Mouse (Mus musculus): ENCODE results near the gene Hnf4a. TPM values are rescaled to one million over a fixed set of nuclear protein-coding genes. Genes with fewer than 3 reads are reported as not detected.

Gene Hnf4a
- polyA plus RNA-seq, 1 experiment from 2014 or later: 0.02 TPM

DNA sequence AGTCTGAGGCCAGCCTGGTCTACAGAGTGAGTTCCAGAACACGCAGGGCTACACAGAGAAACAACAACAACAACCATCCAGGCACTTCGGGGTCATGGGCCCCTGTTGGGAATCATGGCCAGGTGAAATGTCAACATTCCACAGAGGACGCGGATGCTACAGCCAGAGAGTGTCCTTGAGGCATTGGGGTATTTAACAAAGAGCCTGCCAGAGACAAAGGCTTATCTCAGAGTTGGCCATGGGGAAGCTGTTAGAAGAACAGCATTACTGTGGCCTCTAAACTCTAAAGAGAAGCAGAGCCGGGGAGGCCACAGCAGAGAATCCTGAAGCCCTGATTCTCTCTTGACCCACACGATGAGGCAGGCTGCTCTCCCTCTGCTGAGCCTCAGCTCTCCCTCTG, 37.7 kb upstream of the Hnf4a start:
- WGBS: 92% methylated on average over 6 of the region's 6 CpGs
- Histone ChIP-seq H3K9me3 (replicated peaks) (no peaks in the 10 kb centered on the region), H3K4me1 (peaks cover 10% of the 10 kb centered on the region), H3K36me3 (peaks cover 28% of the 10 kb centered on the region), H3K27ac (replicated peaks) (no peak overlapping the region), H3K4me3 (no peak overlapping the region), H3K27me3 (ENCODE audit: low read depth, poor library complexity, severe bottlenecking) (no peaks in the 10 kb centered on the region)
- no peak for DNase-seq (ENCODE audit: low spot score)

DNA sequence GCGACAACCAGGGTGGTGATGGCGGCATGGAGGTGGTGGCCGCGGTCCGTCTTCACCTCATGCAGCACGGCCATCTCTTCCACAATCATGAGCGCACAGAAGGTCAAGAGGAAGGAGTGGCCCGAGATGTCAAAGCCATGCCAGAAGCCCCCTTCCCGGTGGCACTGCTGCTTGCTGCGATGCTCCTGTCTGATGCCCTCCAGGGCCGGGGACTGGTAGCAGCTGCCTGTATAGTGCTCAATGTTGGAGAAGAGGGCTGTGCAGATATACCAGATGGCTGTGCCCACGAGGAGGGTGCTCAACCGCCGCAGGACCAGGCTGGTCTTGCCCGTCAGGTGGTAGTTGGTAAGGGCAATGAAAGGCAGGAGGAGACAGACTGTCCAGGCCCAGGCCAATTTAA, 36.9 kb upstream of the Hnf4a start:
- Histone ChIP-seq H3K4me3 (no peak overlapping the region), H3K27ac (replicated peaks) (no peak overlapping the region), H3K9me3 (replicated peaks) (no peaks in the 10 kb centered on the region), H3K36me3 (peaks cover 28% of the 10 kb centered on the region), H3K27me3 (ENCODE audit: low read depth, poor library complexity, severe bottlenecking) (no peaks in the 10 kb centered on the region), H3K4me1 (peaks cover 10% of the 10 kb centered on the region)
- WGBS: 94% methylated on average over 15 of the region's 15 CpGs
- DNase-seq (ENCODE audit: low spot score): no peak

DNA sequence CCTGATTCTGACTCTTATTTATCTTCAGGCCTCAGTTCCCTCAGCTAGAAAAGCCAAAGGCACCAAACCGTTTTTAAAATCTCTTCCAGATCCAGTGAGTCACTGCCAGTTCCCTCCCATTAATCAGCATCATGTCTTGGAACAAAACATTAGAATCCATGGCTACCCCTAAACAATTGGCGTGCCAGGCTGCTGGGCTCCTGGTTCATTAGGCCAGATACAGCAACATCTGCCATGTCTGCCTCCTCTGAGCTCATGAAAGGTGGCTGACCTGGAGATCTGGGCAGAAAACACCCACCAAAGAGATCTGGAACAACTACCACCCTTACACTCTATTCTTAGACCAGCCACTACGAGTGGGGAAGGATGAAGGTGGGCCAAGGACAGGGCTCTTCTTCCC, 35.5 kb upstream of the Hnf4a start:
- H3K9me3 ChIP-seq (replicated peaks): no peaks in the 10 kb centered on the region
- H3K27ac ChIP-seq (replicated peaks): no peak overlapping the region
- 88% methylated on average over 3 of the region's 3 CpGs for WGBS
- H3K36me3 ChIP-seq: peaks cover 28% of the 10 kb centered on the region
- no peaks in the 10 kb centered on the region for H3K27me3 ChIP-seq (ENCODE audit: low read depth, poor library complexity, severe bottlenecking)
- no peak for DNase-seq (ENCODE audit: low spot score)
- peaks cover 10% of the 10 kb centered on the region for H3K4me1 ChIP-seq
- peak overlapping the region; percentile 77 for H3K4me3 ChIP-seq

DNA sequence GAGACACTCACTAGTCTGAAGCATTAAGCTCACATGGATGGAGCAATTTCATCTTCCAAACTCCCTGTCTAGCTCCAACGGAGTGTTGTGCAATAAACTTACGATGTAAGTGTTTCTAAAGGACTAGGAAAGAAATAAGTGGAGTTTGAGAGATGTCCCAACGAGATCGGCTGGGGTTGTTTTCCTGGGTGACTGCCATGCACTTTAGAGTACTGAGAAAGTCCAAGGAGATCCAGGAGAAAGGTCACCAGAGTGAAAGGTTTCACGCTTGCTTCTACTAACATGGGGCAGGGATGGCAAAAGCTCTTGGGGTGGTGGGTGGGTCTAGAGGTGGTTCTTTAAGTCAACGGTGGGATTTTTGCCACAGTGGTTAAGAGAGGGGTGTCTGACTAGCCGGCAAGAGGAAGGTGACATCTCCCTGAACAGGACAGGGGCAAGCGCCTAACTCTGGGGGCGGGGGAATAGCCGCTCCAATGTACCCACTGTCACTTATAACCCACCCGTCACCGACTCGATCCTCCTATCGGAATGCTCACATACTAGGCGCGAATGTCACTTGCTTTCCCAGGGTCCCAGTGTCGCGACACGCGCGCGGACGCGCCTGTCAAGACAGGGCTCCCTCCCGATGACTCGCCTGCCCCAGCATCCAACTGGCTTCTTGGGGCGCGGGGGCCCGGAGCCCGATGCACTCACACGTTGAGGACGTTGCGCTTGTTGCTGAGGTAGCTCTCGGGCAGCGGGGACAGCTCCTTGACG, 34.7 kb upstream of the Hnf4a start:
- DNase-seq (ENCODE audit: low spot score): no peak
- Histone ChIP-seq H3K9me3 (replicated peaks) (no peaks in the 10 kb centered on the region), H3K4me3 (peak overlapping the region; percentile 77), H3K27me3 (ENCODE audit: low read depth, poor library complexity, severe bottlenecking) (no peaks in the 10 kb centered on the region), H3K36me3 (peaks cover 24% of the 10 kb centered on the region), H3K27ac (replicated peaks) (peak overlapping the region; percentile 91), H3K4me1 (peaks cover 10% of the 10 kb centered on the region)
- 5% methylated on average over 36 of the region's 36 CpGs for WGBS

DNA sequence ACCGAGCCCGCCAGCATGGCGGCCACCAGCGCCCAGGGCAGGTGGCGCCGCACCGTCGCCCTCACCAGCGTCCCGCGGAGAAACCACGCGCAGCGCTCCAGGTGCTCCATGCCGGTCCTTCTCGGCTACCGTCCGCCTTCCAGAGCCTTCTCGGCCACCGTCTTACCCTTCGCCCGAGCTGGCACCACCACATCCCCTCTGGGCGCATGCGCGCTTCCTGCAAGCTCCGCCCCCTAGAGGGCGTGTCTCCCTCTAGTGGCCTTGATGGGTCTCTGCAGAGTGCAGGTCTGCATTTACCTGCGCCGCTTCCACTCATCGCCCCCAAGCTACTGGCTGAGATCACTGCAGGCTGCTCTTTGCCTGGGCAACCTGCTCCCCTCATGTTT, 34.1 kb upstream of the Hnf4a start, which contains the start of gene Fitm2:
Gene Fitm2 (minus strand): TSS at position 164 of the 386 bp plus-strand sequence.
- Histone ChIP-seq H3K4me1 (peaks cover 10% of the 10 kb centered on the region), H3K27ac (replicated peaks) (peak within 1 kb of the TSS; percentile 91), H3K27me3 (ENCODE audit: low read depth, poor library complexity, severe bottlenecking) (no peaks in the 10 kb centered on the region), H3K9me3 (replicated peaks) (no peaks in the 10 kb centered on the region), H3K36me3 (peaks cover 24% of the 10 kb centered on the region), H3K4me3 (peak within 1 kb of the TSS; percentile 77)
- DNase-seq (ENCODE audit: low spot score): peak; percentile 95
- WGBS: under 1% methylated on average over 29 of the region's 30 CpGs

DNA sequence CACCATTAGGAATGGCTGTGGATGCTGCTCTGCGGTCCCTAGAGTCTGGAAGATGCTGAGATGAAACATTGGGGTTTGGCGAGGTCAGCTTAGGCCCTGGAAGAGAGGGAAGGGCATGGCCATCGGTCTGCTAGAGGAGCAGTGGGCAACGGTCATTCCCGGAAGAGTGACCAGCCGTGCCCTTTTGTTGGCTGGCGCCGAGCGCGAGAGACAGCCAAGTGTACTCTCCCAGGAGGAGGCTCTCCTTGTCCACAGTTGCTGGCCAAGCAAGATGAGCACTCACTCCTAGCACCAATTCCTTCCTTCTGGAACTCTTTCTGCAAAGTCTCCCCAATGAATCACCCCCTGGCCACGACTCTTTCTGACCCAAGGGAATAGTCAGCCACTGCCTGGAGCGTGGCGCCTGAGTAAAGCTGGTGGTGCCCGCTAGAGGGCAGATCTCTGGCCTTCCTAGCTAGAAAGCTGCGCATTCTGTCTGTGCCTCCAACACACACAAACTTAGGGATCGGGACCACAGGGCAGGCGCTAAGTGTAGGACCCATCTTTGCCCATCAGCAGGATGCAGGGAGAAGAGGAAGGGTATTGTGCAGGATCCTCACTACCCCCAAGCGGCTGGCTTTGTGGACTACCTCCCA, 26.3 kb upstream of the Hnf4a start:
- H3K27ac ChIP-seq (replicated peaks): no peak overlapping the region
- peak; percentile 38 for DNase-seq (ENCODE audit: low spot score)
- WGBS: 52% methylated on average over 18 of the region's 18 CpGs
- peaks cover 36% of the 10 kb centered on the region for H3K27me3 ChIP-seq (ENCODE audit: low read depth, poor library complexity, severe bottlenecking)
- no peaks in the 10 kb centered on the region for H3K9me3 ChIP-seq (replicated peaks)
- no peak overlapping the region for H3K4me3 ChIP-seq
- no peaks in the 10 kb centered on the region for H3K36me3 ChIP-seq
- peaks cover 14% of the 10 kb centered on the region for H3K4me1 ChIP-seq

DNA sequence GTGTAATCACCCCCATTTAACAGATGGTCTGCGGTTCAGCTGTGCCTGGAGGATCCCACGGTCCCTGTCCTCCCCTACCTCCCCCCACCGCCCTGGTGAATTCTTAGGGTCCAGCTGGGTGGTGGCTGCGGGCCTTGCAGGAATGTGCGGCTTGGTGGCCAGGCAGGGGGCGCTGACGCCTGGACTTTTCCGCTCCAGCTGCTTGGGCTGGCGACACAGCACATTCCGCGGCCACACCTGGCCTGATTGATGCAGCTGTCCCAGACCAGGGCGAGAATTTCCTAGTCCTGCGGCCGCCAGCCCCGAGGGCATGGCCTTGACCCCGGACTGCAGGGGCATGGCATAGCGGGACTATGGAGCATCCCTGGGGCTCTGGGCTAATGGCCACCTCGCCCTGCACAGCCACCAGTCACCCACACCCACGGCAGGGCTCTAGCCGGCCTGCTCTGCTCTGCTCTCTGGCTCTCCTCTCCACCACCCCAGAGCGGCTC, 25.0 kb upstream of the Hnf4a start:
- H3K4me1 ChIP-seq: peaks cover 14% of the 10 kb centered on the region
- peak overlapping the region; percentile 51 for H3K4me3 ChIP-seq
- H3K27ac ChIP-seq (replicated peaks): peak overlapping the region; percentile 52
- WGBS: 2% methylated on average over 21 of the region's 21 CpGs
- H3K27me3 ChIP-seq (ENCODE audit: low read depth, poor library complexity, severe bottlenecking): peaks cover 36% of the 10 kb centered on the region
- H3K9me3 ChIP-seq (replicated peaks): no peaks in the 10 kb centered on the region
- DNase-seq (ENCODE audit: low spot score): peak; percentile 52
- no peaks in the 10 kb centered on the region for H3K36me3 ChIP-seq

DNA sequence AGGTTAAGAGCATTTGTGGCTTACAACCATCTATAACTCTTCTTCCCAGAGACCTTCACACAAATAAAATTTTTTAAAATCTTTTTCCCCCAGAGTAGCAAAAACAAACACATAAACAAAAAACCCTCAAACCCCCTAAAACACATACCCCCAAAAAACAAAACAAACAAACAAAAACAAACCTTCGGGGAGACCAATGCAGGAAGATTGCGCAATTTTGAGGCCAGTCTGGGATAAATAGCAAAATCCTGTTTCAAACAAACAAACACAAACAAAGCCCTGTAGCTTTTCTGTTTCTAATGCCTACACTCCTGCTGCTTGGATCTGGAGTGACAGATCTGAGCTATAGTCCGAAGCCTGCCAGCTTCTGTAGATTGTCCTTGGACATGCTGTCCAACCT, 19.2 kb upstream of the Hnf4a start:
- no peak overlapping the region for H3K4me3 ChIP-seq
- peaks cover 12% of the 10 kb centered on the region for H3K4me1 ChIP-seq
- WGBS: 93% methylated on average over 3 of the region's 3 CpGs
- no peaks in the 10 kb centered on the region for H3K9me3 ChIP-seq (replicated peaks)
- peaks cover 14% of the 10 kb centered on the region for H3K27me3 ChIP-seq (ENCODE audit: low read depth, poor library complexity, severe bottlenecking)
- H3K27ac ChIP-seq (replicated peaks): no peak overlapping the region
- DNase-seq (ENCODE audit: low spot score): no peak
- no peaks in the 10 kb centered on the region for H3K36me3 ChIP-seq

DNA sequence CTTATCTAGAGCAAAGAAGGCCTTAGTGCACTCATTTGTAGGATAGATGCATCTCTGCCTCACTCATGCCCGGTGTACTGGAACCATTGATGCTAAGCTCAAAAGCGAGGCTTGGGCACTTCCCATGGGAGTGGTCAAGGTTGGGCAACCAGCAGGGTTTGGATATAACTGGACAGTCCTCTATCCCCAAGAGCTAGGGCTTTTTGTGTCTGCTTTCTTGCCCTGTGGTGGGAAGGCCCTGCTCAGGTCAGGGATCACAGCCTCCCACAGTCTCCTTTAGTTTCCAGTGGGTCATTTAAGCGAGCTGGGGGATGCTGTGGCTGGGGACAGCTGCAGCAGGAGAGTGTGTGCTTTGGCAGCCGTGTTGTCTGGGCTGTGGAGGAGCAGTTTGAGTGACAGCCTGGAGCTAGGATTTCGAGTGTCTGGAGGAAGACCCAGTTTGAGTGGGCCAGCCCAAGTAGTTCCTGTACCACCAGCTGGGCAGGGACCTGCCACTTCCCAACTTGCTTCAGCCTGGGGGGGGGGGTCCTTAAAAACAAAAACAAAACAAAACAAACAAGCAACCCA, 16.8 kb upstream of the Hnf4a start:
- DNase-seq (ENCODE audit: low spot score): no peak
- no peak overlapping the region for H3K27ac ChIP-seq (replicated peaks)
- H3K9me3 ChIP-seq (replicated peaks): no peaks in the 10 kb centered on the region
- no peaks in the 10 kb centered on the region for H3K36me3 ChIP-seq
- 62% methylated on average over 5 of the region's 5 CpGs for WGBS
- H3K27me3 ChIP-seq (ENCODE audit: low read depth, poor library complexity, severe bottlenecking): 0 out of 2 replicates have a peak, but pooled peaks cover 6% of the 10 kb centered on the region
- H3K4me1 ChIP-seq: peaks cover 32% of the 10 kb centered on the region
- no peak overlapping the region for H3K4me3 ChIP-seq

DNA sequence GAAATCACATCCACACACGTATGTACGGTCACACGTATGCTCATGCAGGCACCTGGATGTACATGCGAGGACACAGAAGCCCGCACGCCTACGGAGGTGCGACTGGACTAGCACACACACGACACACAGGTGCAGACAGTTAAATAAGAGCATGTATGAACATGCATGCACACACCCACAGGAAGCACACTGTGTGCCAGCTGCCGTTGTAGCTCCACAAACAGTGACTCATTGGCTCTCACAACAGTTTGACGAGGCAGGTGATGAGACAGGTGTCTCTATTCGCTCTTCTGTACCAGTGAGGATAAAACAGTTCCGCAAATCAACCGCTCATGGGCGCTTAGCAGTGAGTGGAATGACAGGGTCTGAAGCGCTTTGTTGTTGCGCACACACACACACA, 16.0 kb upstream of the Hnf4a start:
- WGBS: 94% methylated on average over 17 of the region's 17 CpGs
- DNase-seq (ENCODE audit: low spot score): no peak
- H3K27me3 ChIP-seq (ENCODE audit: low read depth, poor library complexity, severe bottlenecking): 0 out of 2 replicates have a peak, but pooled peaks cover 6% of the 10 kb centered on the region
- H3K4me3 ChIP-seq: no peak overlapping the region
- H3K36me3 ChIP-seq: no peaks in the 10 kb centered on the region
- H3K27ac ChIP-seq (replicated peaks): no peak overlapping the region
- H3K4me1 ChIP-seq: peaks cover 32% of the 10 kb centered on the region
- H3K9me3 ChIP-seq (replicated peaks): no peaks in the 10 kb centered on the region

DNA sequence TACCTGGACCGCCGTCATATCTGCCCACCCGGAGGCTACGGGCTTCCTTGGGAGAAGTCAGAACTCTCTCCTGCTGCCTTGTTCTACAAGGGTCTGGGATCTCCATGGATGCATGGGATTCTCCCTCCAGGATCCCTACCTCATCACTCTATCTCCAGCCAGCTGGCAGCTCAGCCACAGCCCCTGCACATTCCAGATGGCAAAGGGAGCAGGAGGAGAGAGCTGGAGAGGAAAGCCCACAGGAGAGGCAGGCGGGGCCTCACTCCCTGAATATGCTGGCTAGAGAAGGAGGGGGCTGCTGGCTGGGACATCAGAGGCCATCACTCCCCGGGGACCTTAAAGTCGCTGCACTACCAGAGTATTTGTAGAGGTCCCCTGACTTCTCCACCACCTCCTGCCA, 15.3 kb upstream of the Hnf4a start:
- 59% methylated on average over 7 of the region's 7 CpGs for WGBS
- H3K4me3 ChIP-seq: no peak overlapping the region
- H3K27ac ChIP-seq (replicated peaks): no peak overlapping the region
- no peaks in the 10 kb centered on the region for H3K36me3 ChIP-seq
- H3K9me3 ChIP-seq (replicated peaks): no peaks in the 10 kb centered on the region
- DNase-seq (ENCODE audit: low spot score): no peak
- peaks cover 32% of the 10 kb centered on the region for H3K4me1 ChIP-seq
- 0 out of 2 replicates have a peak, but pooled peaks cover 6% of the 10 kb centered on the region for H3K27me3 ChIP-seq (ENCODE audit: low read depth, poor library complexity, severe bottlenecking)

DNA sequence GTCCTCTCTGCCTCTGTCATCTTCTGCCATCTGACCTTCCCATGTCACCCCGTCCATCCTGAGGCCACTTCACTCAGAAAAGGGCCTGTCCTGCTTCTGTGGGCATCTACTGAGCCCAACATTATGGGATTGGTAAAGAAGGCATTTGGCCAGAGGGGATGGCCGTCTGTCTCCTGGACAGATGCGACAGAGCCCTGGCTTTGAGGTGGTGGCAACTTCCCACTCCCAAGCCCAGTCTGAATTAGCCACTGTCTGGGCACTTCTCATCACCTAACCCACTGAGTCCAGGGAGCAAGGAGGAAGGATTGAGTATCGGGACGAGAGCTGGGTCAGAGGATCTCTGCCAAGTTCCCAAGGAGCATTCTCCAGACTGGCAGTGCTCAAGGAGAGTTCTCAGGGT, 14.6 kb upstream of the Hnf4a start, which contains the start of gene R3hdml:
Gene R3hdml (plus strand): TSS at position 301 of the 400 bp plus-strand sequence.
- Histone ChIP-seq H3K4me3 (no peak within 1 kb of the TSS), H3K36me3 (no peaks in the 10 kb centered on the region), H3K27me3 (ENCODE audit: low read depth, poor library complexity, severe bottlenecking) (0 out of 2 replicates have a peak, but pooled peaks cover 6% of the 10 kb centered on the region), H3K4me1 (peaks cover 32% of the 10 kb centered on the region), H3K27ac (replicated peaks) (peak within 1 kb of the TSS; percentile 42), H3K9me3 (replicated peaks) (no peaks in the 10 kb centered on the region)
- DNase-seq (ENCODE audit: low spot score): no peak
- 85% methylated on average over 5 of the region's 5 CpGs for WGBS
